Mouse (Mus musculus) liver, adult 2 months (tissue): Measurements from ENCODE around the gene Mrpl50.

Experiments
- CTCF ChIP-seq: fragments of 200-500 bp; IDR thresholded peaks from 2 replicates; pipeline ENCODE4 v1.5.1; 2011; ENCODE audit warnings: low read depth, low read length, control low read depth
- POLR2A ChIP-seq: fragments of 200-500 bp; IDR thresholded peaks from 2 replicates; pipeline ENCODE4 v1.6.1; 2011; ENCODE audit warnings: low read length, control low read depth; ENCODE audit not compliant: insufficient read depth; ENCODE audit errors: extremely low read depth

GRCm38 (mm10) chr4:49547544-49548219 is 26.8 kb upstream of the Mrpl50 start:
- TF ChIP-seq CTCF (no peak), POLR2A (peak; percentile 44; the same call in 1 of the 2 replicates)
